Mouse (Mus musculus): ENCODE results near the gene Cd48. TPM values are rescaled to one million over a fixed set of nuclear protein-coding genes. Genes with fewer than 3 reads are reported as not detected.

Cd48 gene
- 0.39 and 0.79 TPM in 2 replicates for polyA plus RNA-seq (2016; fragmentation: Nextera tagmentation; extraction: Ambion mirVana)

DNA sequence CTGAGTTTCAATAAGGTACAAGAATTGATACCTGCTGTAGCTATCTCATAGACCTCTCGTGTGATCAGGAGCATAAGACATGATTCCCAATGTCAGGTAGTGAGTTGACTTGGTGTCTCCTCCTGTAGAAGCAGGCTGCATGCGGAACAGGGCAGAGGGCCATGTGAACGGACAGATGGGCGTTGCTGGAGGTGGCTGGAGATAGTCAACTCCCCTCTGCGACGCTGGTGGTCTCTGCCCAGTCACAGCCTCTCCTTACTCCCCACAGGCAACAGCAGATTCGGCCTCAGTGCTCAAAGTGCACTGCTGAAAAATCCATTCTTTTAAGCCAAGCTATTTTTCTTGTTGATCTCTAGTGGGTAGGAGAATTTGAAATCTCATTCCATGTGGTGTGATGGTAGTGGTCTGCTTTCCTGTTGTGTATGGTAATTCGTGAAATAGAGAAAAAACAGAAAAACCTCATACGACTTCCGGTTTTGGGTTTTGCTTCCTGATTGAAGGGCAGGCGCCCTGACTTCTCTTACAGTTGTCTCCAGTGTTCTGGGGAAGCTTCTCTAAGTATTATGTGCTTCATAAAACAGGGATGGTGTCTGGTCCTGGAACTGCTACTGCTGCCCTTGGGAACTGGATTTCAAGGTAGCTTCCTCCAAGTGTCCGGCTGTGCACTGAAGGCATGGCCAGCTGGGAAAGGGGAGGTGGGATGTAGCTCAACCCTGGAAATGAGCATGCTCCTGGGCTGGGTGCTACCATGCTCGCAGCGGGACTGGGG lies at the start of gene Cd48:
Gene Cd48 (plus strand): TSS at position 479 of the 769 bp plus-strand sequence.
- no peak within 1 kb of the TSS for H3K4me2 ChIP-seq (replicated peaks)
- H3K9ac ChIP-seq (replicated peaks), result no peak within 1 kb of the TSS
- no peaks in the 10 kb centered on the region for H3K4me1 ChIP-seq
- H3K27me3 ChIP-seq, result no peaks in the 10 kb centered on the region
- no peak for ATAC-seq (ENCODE audit: low FRiP score, low read depth)
- no peak within 1 kb of the TSS for H3K4me3 ChIP-seq
- H3K27ac ChIP-seq (replicated peaks), result no peak within 1 kb of the TSS
- 89% methylated on average over 14 of the region's 14 CpGs for WGBS
- no peaks in the 10 kb centered on the region for H3K36me3 ChIP-seq
- H3K9me3 ChIP-seq, result no peaks in the 10 kb centered on the region

- 62% methylated on average over 6 of the region's 6 CpGs for WGBS
- Histone ChIP-seq H3K4me3 (no peak overlapping the region), H3K27ac (replicated peaks) (no peak overlapping the region), H3K27me3 (no peaks in the 10 kb centered on the region), H3K9me3 (no peaks in the 10 kb centered on the region), H3K4me1 (no peaks in the 10 kb centered on the region), H3K4me2 (replicated peaks) (no peak overlapping the region), H3K36me3 (no peaks in the 10 kb centered on the region), H3K9ac (replicated peaks) (no peak overlapping the region)
- no peak for ATAC-seq (ENCODE audit: low FRiP score, low read depth)
These were observed 46.1 kb upstream of the Cd48 start for GRCm38 (mm10) chr1:171635696-171636095.

DNA sequence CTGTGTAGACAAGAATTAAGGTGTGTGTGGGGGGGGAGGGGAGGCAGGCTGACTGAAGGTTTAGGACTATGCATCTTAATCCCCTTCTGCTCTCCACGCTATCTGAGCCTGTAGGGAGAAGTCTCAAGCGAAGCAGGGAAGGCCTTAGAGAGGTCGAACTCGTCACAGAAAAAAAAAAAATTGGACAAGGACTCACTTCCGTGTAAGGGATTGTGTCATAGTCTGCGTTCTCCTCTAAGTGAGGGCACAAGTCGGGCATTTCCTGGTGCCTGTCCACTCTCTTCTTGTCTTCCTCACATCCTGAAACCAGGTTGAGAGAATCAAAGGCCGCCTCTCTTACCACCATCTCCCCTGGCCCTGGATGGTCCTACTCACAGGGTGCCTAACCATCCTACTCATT lies 44.7 kb upstream of the Cd48 start:
- Histone ChIP-seq H3K9me3 (no peaks in the 10 kb centered on the region), H3K36me3 (no peaks in the 10 kb centered on the region), H3K9ac (replicated peaks) (no peak overlapping the region), H3K4me2 (replicated peaks) (no peak overlapping the region), H3K27ac (replicated peaks) (no peak overlapping the region), H3K27me3 (no peaks in the 10 kb centered on the region), H3K4me3 (no peak overlapping the region), H3K4me1 (no peaks in the 10 kb centered on the region)
- 85% methylated on average over 8 of the region's 8 CpGs for WGBS
- ATAC-seq (ENCODE audit: low FRiP score, low read depth), result no peak

DNA sequence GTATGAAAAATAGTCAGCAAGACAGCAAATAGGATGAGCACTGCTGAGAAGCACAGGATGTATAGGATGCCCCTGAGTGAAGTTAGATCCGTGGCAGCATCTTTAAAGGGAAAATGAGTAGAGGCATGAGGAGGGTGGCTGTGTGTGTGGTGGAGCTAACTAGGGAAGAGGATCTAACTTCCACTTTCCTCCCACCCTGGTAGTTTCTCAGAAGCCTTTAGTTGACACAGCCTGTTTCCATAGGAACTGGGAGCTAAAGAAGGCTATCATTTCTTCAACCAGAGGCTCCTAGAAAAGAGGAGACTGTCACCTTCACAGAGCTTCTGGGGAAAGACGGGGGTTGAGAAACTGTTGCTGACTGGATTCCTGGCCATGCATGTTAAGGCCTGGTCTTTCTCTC lies 43.1 kb upstream of the Cd48 start:
- no peak for ATAC-seq (ENCODE audit: low FRiP score, low read depth)
- H3K4me3 ChIP-seq, result no peak overlapping the region
- 58% methylated on average over 2 of the region's 2 CpGs for WGBS

GRCm38 (mm10) chr1:171640796-171641195 lies 41.0 kb upstream of the Cd48 start:
- Histone ChIP-seq H3K4me1 (no peaks in the 10 kb centered on the region), H3K36me3 (no peaks in the 10 kb centered on the region)

More for the DNA sequence above, 43.1 kb upstream of the Cd48 start:
- no peak overlapping the region for H3K27ac ChIP-seq (replicated peaks)
- no peak overlapping the region for H3K4me2 ChIP-seq (replicated peaks)
- H3K9me3 ChIP-seq, result no peaks in the 10 kb centered on the region
- no peaks in the 10 kb centered on the region for H3K27me3 ChIP-seq
- H3K4me1 ChIP-seq, result no peaks in the 10 kb centered on the region
- no peak overlapping the region for H3K9ac ChIP-seq (replicated peaks)
- no peaks in the 10 kb centered on the region for H3K36me3 ChIP-seq

DNA sequence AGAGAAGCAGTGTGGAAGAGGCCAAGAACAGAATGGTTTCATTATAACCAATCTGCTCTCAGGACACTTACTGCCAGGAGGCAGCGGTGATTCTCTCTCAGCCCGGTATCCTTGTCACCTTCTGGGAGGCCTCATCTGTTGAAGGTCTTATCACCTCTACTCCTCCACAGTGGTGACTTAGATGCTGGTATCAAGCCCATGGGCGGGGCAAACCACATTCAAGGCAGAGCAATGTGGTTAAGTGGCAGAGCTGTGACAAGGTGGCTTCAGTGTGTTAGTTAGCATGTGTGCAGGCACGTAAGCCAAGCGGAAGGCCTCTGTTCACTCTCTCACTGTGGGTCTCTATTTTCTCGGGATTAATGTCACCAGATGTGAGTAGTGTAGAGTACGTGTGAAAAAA lies 38.2 kb upstream of the Cd48 start:
- H3K9me3 ChIP-seq, result no peaks in the 10 kb centered on the region
- H3K4me1 ChIP-seq, result no peaks in the 10 kb centered on the region
- 82% methylated on average over 7 of the region's 7 CpGs for WGBS
- no peaks in the 10 kb centered on the region for H3K27me3 ChIP-seq
- H3K4me3 ChIP-seq, result no peak overlapping the region
- H3K36me3 ChIP-seq, result no peaks in the 10 kb centered on the region
- no peak overlapping the region for H3K4me2 ChIP-seq (replicated peaks)
- no peak for ATAC-seq (ENCODE audit: low FRiP score, low read depth)
- no peak overlapping the region for H3K9ac ChIP-seq (replicated peaks)
- no peak overlapping the region for H3K27ac ChIP-seq (replicated peaks)

More at GRCm38 (mm10) chr1:171640796-171641195, 41.0 kb upstream of the Cd48 start:
- H3K9me3 ChIP-seq, result no peaks in the 10 kb centered on the region
- H3K9ac ChIP-seq (replicated peaks), result no peak overlapping the region
- no peak for ATAC-seq (ENCODE audit: low FRiP score, low read depth)
- H3K27ac ChIP-seq (replicated peaks), result no peak overlapping the region
- no peak overlapping the region for H3K4me3 ChIP-seq
- H3K4me2 ChIP-seq (replicated peaks), result no peak overlapping the region
- WGBS, result 94% methylated on average over 6 of the region's 6 CpGs
- H3K27me3 ChIP-seq, result no peaks in the 10 kb centered on the region

DNA sequence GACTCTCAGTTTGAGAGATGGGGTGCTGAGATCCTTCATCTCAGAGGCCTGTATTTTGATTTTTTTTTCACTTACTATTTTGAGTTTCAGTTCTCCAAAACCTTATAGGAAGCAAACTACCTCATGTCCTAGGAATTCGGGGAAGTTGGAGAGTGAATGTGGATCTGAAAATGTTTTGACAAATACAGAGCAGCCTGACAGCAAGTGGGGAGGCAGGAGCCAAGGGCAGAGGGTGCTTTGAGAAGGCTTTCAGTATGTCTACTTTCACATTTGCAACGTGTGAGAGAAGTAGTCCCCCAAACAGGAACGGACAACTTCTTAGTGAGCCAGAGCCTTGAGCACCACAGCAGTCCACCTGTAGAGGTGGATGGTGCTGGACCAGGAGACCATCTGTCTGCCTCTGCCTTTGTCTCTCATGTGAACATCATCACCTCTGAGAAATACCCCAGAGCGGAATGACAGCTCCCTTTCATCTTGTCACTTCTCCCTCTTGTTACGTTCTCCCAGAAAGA lies 35.3 kb upstream of the Cd48 start:
- H3K27me3 ChIP-seq, result no peaks in the 10 kb centered on the region
- H3K4me2 ChIP-seq (replicated peaks), result no peak overlapping the region
- no peaks in the 10 kb centered on the region for H3K9me3 ChIP-seq
- H3K9ac ChIP-seq (replicated peaks), result no peak overlapping the region
- no peak overlapping the region for H3K4me3 ChIP-seq
- H3K4me1 ChIP-seq, result no peaks in the 10 kb centered on the region
- H3K36me3 ChIP-seq, result no peaks in the 10 kb centered on the region
- ATAC-seq (ENCODE audit: low FRiP score, low read depth), result no peak
- 78% methylated on average over 5 of the region's 5 CpGs for WGBS
- no peak overlapping the region for H3K27ac ChIP-seq (replicated peaks)

GRCm38 (mm10) chr1:171647716-171648115 lies 34.1 kb upstream of the Cd48 start:
- Histone ChIP-seq H3K4me1 (no peaks in the 10 kb centered on the region), H3K27ac (replicated peaks) (no peak overlapping the region), H3K9me3 (no peaks in the 10 kb centered on the region), H3K27me3 (no peaks in the 10 kb centered on the region), H3K36me3 (no peaks in the 10 kb centered on the region), H3K9ac (replicated peaks) (no peak overlapping the region), H3K4me2 (replicated peaks) (no peak overlapping the region), H3K4me3 (no peak overlapping the region)
- no peak for ATAC-seq (ENCODE audit: low FRiP score, low read depth)
- WGBS, result 86% methylated on average over 5 of the region's 5 CpGs

DNA sequence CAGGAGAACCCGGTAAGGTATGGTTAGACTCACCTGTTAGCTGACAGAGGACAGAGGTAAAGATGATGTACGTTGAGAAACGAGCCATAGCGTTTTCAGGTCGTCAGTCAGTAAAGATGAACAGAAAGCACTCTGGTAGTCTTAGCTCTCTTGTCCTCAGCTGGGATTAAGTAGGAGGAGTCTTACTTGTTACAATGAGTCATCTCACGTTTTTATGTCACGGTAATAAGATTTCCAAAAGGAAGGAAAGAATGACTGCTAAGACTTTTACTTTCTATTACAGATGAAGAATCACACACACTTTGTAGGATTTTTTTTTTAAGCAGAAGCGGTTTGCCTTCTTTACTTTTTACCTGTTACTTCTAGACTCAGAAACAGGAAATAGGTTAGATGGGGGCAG lies 33.0 kb upstream of the Cd48 start:
- ATAC-seq (ENCODE audit: low FRiP score, low read depth), result no peak
- no peaks in the 10 kb centered on the region for H3K27me3 ChIP-seq
- 78% methylated on average over 8 of the region's 8 CpGs for WGBS
- H3K4me2 ChIP-seq (replicated peaks), result no peak overlapping the region
- no peak overlapping the region for H3K27ac ChIP-seq (replicated peaks)
- H3K9ac ChIP-seq (replicated peaks), result no peak overlapping the region
- no peaks in the 10 kb centered on the region for H3K9me3 ChIP-seq
- H3K4me3 ChIP-seq, result no peak overlapping the region
- H3K4me1 ChIP-seq, result no peaks in the 10 kb centered on the region
- H3K36me3 ChIP-seq, result no peaks in the 10 kb centered on the region

- Histone ChIP-seq H3K27me3 (no peaks in the 10 kb centered on the region), H3K4me1 (no peaks in the 10 kb centered on the region), H3K9ac (replicated peaks) (no peak within 1 kb of the TSS), H3K9me3 (no peaks in the 10 kb centered on the region), H3K4me2 (replicated peaks) (no peak within 1 kb of the TSS), H3K4me3 (no peak within 1 kb of the TSS), H3K36me3 (no peaks in the 10 kb centered on the region), H3K27ac (replicated peaks) (no peak within 1 kb of the TSS)
- no peak for ATAC-seq (ENCODE audit: low FRiP score, low read depth)
- WGBS, result 92% methylated on average over 5 of the region's 5 CpGs
These were observed 29.1 kb upstream of the Cd48 start, which contains the start of gene Slamf7 for GRCm38 (mm10) chr1:171652734-171653133. Gene Slamf7, minus strand, starts transcription at chr1:171653035.

- ATAC-seq (ENCODE audit: low FRiP score, low read depth), result no peak
- no peaks in the 10 kb centered on the region for H3K27me3 ChIP-seq
- H3K27ac ChIP-seq (replicated peaks), result no peak overlapping the region
These were observed 23.2 kb upstream of the Cd48 start for GRCm38 (mm10) chr1:171658561-171658991.

DNA sequence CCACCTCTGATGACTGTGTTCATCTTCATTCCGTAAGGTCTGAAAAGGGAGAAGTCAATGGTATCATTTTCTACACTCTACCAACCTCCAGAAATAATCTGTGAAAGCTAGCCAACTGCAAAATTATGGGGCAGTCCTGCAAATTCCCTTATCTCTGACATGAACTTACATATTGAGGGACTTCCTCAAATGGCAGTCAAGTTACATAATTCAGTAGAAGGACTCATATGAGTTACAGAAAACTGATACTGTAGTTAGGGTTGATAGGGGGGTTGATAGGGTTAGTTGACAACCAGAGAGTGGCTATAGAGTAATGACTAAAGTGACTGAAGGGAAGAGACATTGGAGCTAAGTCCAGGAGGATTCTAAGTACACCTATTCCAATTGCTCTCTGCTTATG lies 21.4 kb upstream of the Cd48 start:
- no peak overlapping the region for H3K9ac ChIP-seq (replicated peaks)
- 97% methylated on average over 1 of the region's 1 CpGs for WGBS

More at GRCm38 (mm10) chr1:171658561-171658991, 23.2 kb upstream of the Cd48 start:
- Histone ChIP-seq H3K36me3 (no peaks in the 10 kb centered on the region), H3K4me1 (no peaks in the 10 kb centered on the region), H3K4me3 (no peak overlapping the region), H3K9ac (replicated peaks) (no peak overlapping the region), H3K9me3 (no peaks in the 10 kb centered on the region), H3K4me2 (replicated peaks) (no peak overlapping the region)
- 82% methylated on average over 5 of the region's 5 CpGs for WGBS

More for the DNA sequence above, 21.4 kb upstream of the Cd48 start:
- Histone ChIP-seq H3K27ac (replicated peaks) (no peak overlapping the region), H3K4me1 (no peaks in the 10 kb centered on the region), H3K36me3 (no peaks in the 10 kb centered on the region), H3K4me3 (no peak overlapping the region), H3K9me3 (no peaks in the 10 kb centered on the region), H3K4me2 (replicated peaks) (no peak overlapping the region), H3K27me3 (no peaks in the 10 kb centered on the region)
- ATAC-seq (ENCODE audit: low FRiP score, low read depth), result no peak
